Mouse (Mus musculus) heart, postnatal 25 days (tissue): ENCODE data around the gene Fgg. TPM values are rescaled to one million over a fixed set of nuclear protein-coding genes. Genes with fewer than 3 reads are reported as not detected.

Experiments
- total RNA-seq, 2 experiments: library from RNA; stranded (reverse); gene quantifications; 2 replicates each; pipeline ENCODE4 v1.2.3; 2021

The Fgg gene
- total RNA-seq, 2 experiments from 2014 or later = not detected

Other genes with a start within 250 kb of the Fgg start
- under 1 TPM; 0.18 to 0.28 TPM for gene Rbm46, start 131.2 kb upstream of the Fgg start, total RNA-seq
- gene Lrat, start 103.8 kb upstream of the Fgg start, total RNA-seq = 1 to 10 TPM in 1 of 2 experiments, under 1 TPM in 1; 0.75 to 1.7 TPM
- not detected for gene Fga, start 18.4 kb downstream of the Fgg start, total RNA-seq
- not detected for gene Fgb, start 42.1 kb downstream of the Fgg start, total RNA-seq
- gene Plrg1, start 47.8 kb downstream of the Fgg start, total RNA-seq = 10 to 100 TPM; 25.5 to 27.9 TPM
- gene Dchs2, start 120.2 kb downstream of the Fgg start, total RNA-seq = under 1 TPM; 0.64 to 0.70 TPM